Mouse (Mus musculus) lung, embryonic 15.5 days (tissue): ENCODE measurements around the gene Prrt2. TPM values are rescaled to one million over a fixed set of nuclear protein-coding genes. Genes with fewer than 3 reads are reported as not detected.

Source experiments
- ATAC-seq: fragments of 200-750 bp; cut with Nextera tagmentation; 2 replicates; pipeline ENCODE4 v1.8.0; 2017; ENCODE audit warnings: moderate number of reproducible peaks, borderline replicate concordance; ENCODE audit not compliant: low FRiP score, low TSS enrichment; ENCODE audit errors: extremely low read depth
- H3K27ac ChIP-seq: fragments of 300-500 bp; sonication (generic); 2 replicates; pipeline ENCODE4 v1.5.1; 2015; ENCODE audit warnings: moderate library complexity, mild to moderate bottlenecking, inconsistent platforms
- H3K27me3 ChIP-seq: fragments of 300-500 bp; sonication (generic); 2 replicates; pipeline ENCODE4 v1.6.1; 2015; ENCODE audit warnings: inconsistent platforms
- H3K36me3 ChIP-seq: fragments of 300-500 bp; sonication (generic); 2 replicates; pipeline ENCODE4 v1.6.1; 2015; ENCODE audit warnings: inconsistent platforms
- H3K4me1 ChIP-seq: fragments of 300-500 bp; sonication (generic); 2 replicates; pipeline ENCODE4 v1.6.1; 2015; ENCODE audit warnings: inconsistent platforms
- H3K4me2 ChIP-seq: fragments of 300-500 bp; sonication (generic); 2 replicates; pipeline ENCODE4 v1.6.1; 2015; ENCODE audit warnings: inconsistent platforms, mild to moderate bottlenecking, moderate library complexity
- H3K4me3 ChIP-seq: fragments of 300-500 bp; sonication (generic); 2 replicates; pipeline ENCODE4 v1.5.1; 2015; ENCODE audit warnings: mild to moderate bottlenecking, inconsistent platforms
- H3K9ac ChIP-seq: fragments of 300-500 bp; sonication (generic); 2 replicates; pipeline ENCODE4 v1.6.1; 2015; ENCODE audit warnings: inconsistent platforms
- H3K9me3 ChIP-seq: fragments of 300-500 bp; sonication (generic); 2 replicates; pipeline ENCODE4 v1.6.1; 2016; ENCODE audit warnings: inconsistent platforms
- WGBS: fragments of 180-500 bp; shearing (Covaris S2); methylation state at CpG from one replicate; pipeline ENCODE4 v1.1.7; 2015; 5-methylcytosine and 5-hydroxymethylcytosine counted together
- polyA plus RNA-seq: library from polyadenylated mRNA; unstranded; fragments of >200 nt; fragmentation: Nextera tagmentation; extraction: Ambion mirVana; gene quantifications from 2 replicates; pipeline ENCODE4 v1.2.1, GENCODE M21; 2015

Prrt2 gene
- polyA plus RNA-seq, 1 experiment from 2014 or later, result 3.9 TPM

DNA sequence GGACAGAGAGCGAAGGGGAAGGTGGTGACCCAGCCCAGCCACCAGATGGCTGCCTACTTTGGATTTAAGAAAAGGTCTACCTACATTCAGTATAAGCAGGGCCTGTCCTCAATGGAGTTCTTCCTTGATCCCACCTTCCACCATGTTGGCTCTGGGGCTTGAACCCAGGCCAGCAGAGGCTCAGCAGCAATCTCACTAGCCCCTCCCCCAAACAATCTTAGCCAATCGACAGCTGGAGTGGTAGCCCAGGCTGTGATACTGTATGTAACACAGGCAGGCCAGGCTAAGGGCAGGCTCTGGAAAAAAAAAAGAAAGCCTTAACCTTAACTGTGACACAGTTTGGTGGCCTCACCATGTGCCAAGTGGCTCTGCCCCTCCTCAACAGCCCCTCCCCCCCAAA is 9.3 kb downstream of the Prrt2 start:
- H3K27ac ChIP-seq, result no peak overlapping the region
- H3K27me3 ChIP-seq, result no peaks in the 10 kb centered on the region
- H3K4me2 ChIP-seq, result no peak overlapping the region
- H3K4me1 ChIP-seq, result peaks cover 38% of the 10 kb centered on the region
- no peak for ATAC-seq
- H3K9ac ChIP-seq, result no peak overlapping the region
- H3K9me3 ChIP-seq, result no peaks in the 10 kb centered on the region
- H3K4me3 ChIP-seq, result no peak overlapping the region
- H3K36me3 ChIP-seq, result peaks cover 18% of the 10 kb centered on the region
- WGBS, result 60% methylated on average over 2 of the region's 2 CpGs

DNA sequence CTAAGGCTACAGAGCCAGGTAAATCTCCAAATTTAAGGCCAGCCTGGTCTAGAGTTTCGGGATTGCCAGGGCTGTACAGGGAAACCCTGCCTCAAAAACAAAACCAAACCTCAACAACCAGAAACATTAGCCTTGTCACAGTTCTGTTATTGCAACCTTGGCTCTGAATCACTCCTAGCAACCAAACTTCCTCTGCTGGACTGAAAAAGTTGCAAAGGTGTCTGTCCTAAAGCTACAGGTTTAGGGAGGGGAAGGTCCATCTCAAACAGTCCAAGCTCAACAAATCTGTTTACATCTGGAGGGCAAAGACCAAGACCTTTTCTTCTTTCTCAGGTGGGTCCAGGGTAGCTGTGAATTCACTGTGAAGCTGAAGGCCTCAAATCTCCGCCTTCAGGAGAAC is 10.0 kb downstream of the Prrt2 start:
- Histone ChIP-seq H3K27me3 (no peaks in the 10 kb centered on the region), H3K9me3 (no peaks in the 10 kb centered on the region), H3K4me3 (no peak overlapping the region), H3K36me3 (peaks cover 18% of the 10 kb centered on the region), H3K4me2 (no peak overlapping the region), H3K27ac (no peak overlapping the region), H3K9ac (no peak overlapping the region), H3K4me1 (peaks cover 37% of the 10 kb centered on the region)
- ATAC-seq, result no peak
- 93% methylated on average over 2 of the region's 2 CpGs for WGBS

DNA sequence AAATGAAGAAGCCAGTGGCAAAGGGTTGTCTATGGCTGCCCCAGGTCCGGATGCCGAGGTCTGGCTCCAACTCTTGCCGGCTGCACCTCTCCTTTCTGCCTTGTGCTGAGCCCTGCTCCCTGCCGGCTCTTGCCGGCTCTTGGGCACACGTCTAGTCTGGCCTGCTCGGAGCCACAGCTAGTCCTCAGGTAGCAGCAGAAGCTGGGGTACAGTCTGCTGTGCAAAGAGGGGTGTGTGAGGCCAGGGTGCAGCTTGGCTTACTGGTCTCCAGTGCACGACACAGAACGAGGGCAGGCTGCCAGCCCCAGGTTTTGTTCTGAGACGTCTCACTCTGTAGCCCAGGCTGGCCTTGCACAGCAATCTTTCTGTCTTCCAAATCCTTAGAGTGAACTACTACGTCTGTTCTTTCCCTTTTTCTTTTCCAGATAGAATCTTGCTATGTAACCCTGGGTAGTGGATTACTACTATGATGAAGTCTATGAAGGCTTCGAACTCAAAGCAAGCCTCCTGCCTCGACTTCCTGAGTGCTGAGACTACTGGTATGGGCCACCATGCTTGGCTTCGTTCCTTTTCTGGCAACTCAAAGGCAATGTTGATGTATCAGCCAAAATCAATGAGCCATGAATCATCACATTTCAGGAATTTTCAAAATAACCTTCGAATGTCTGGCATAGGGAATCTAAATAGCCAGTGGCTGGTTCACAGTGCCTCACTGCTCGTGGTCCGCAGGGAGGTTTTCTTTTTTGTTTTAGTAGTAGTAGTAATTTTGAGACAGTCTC is 11.5 kb downstream of the Prrt2 start:
- no peaks in the 10 kb centered on the region for H3K27me3 ChIP-seq

DNA sequence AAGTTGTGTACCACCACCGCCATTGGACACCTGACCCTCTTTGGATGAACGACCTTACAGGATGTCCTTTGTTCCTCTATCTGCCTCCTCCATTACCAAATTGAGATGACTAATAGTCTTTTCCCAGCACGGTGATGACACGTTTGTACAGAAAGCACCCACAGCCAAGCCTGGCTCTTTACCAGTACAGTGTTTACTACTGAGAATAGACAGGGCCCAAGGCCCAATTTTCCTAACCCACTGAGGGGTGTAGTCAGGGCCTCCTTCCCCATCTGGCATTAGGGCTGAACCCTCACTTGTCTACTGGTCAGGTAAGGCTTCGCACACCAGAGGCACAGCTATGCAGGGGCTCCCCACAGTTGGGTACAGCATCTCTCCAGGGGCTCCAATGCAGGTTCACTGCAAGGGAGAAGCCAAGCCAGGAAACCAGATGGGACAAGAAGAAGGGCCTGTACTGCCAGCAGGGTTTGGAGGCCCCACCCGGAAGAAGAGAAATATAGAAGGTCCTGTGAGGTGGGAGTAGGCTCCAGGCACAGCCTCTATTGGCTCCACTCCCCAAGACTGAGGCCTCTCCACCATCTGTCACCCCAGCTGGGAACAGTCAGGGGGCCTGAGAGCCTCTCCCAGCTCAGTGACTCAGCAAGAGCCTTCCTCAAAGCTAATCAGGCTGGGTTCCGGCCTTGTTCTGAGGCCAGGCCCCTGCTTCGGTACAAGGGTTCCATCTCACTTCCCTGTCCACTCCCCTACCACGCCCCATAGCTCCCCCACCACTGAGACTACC is 12.6 kb downstream of the Prrt2 start:
- H3K9ac ChIP-seq, result no peak overlapping the region
- H3K4me2 ChIP-seq, result peak overlapping the region; percentile 5; the same call in 1 of the 2 replicates
- ATAC-seq, result peak; percentile 79
- no peak overlapping the region for H3K4me3 ChIP-seq
- peaks cover 8% of the 10 kb centered on the region for H3K36me3 ChIP-seq
- no peaks in the 10 kb centered on the region for H3K27me3 ChIP-seq
- peak overlapping the region; percentile 48 for H3K27ac ChIP-seq
- H3K9me3 ChIP-seq, result no peaks in the 10 kb centered on the region
- WGBS, result 43% methylated on average over 9 of the region's 9 CpGs
- H3K4me1 ChIP-seq, result peaks cover 12% of the 10 kb centered on the region

More for the DNA sequence above, 11.5 kb downstream of the Prrt2 start:
- Histone ChIP-seq H3K36me3 (peaks cover 10% of the 10 kb centered on the region), H3K27ac (peak overlapping the region; percentile 48; the same call in 1 of the 2 replicates), H3K4me3 (no peak overlapping the region), H3K4me2 (no peak overlapping the region), H3K9ac (no peak overlapping the region), H3K9me3 (no peaks in the 10 kb centered on the region), H3K4me1 (peaks cover 22% of the 10 kb centered on the region)
- ATAC-seq, result no peak
- 79% methylated on average over 17 of the region's 17 CpGs for WGBS

DNA sequence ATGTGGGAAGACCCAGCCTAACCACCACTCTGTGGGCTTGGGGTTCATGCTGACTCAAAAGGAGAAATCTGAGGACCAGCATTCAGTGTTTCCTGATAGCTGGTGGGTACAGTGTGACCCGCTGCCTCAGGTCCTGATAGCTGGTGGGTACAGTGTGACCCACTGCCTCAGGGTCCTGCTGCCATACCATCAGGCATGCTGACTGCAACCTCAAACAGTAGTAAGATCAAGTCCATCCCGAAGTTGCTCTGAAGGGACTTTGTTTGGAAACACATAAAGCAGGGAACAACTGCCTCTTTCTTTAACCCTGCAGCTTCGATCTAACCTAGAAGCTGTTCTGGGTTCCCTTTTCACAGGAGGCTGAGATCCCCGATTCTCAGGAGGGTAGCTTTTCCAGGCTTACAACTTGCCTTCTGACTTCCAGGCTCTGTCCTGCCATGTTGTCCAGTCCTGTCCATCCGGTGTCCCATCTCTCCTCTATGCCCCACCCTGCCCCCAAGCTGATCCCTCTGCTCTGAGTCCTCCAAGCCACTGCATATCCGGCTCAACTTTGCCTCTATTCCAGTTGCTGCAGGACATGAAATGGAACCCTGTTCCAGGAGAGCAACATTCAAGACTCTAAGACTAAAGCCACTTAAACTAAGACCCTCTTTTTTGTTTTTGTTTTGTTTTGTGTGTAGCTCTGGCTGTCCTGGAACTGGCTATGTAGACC is 13.5 kb downstream of the Prrt2 start:
- no peak overlapping the region for H3K27ac ChIP-seq
- H3K4me1 ChIP-seq, result peaks cover 7% of the 10 kb centered on the region
- WGBS, result 75% methylated on average over 6 of the region's 6 CpGs
- H3K36me3 ChIP-seq, result no peaks in the 10 kb centered on the region
- no peaks in the 10 kb centered on the region for H3K27me3 ChIP-seq
- no peak overlapping the region for H3K4me3 ChIP-seq
- no peak overlapping the region for H3K4me2 ChIP-seq
- no peak overlapping the region for H3K9ac ChIP-seq
- ATAC-seq, result no peak
- H3K9me3 ChIP-seq, result no peaks in the 10 kb centered on the region

DNA sequence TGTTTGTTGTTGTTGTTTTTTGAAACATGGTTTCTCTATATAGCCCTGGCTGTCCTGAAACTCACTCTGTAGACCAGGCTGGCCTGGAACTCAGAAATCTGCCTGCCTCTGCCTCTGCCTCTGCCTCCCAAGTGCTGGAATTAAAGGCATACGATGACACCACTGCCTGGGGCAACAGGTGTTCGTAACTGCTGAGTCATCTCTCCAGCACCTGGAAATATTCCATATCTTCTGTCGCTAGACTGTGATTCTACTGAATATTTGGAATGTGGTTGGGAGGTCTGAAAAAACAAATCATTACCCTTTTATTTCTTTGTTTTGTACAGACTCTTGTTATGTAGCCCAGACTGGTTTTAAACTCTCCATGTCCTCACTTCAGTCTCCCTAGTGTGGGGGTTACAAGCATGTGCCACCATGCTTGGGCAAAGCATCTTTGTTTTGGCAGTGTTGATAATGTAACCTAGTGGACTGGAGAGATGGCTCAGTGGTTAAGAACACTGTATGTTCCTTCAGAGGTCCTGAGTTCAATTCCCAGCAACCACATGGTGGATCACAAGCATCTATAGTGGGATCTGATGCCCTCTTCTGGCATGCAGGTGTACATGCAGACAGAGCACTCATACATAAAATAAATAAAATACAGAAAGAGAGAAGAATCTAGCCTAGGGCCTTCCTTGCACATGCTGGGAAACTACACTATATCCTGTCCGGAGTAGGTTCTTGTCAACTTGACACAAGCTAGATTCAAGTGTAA is 16.7 kb downstream of the Prrt2 start:
- no peaks in the 10 kb centered on the region for H3K27me3 ChIP-seq
- WGBS, result 83% methylated on average over 4 of the region's 4 CpGs
- H3K4me1 ChIP-seq, result peaks cover 3% of the 10 kb centered on the region
- H3K9ac ChIP-seq, result no peak overlapping the region
- no peaks in the 10 kb centered on the region for H3K36me3 ChIP-seq
- H3K27ac ChIP-seq, result no peak overlapping the region
- H3K9me3 ChIP-seq, result no peaks in the 10 kb centered on the region
- H3K4me2 ChIP-seq, result no peak overlapping the region
- H3K4me3 ChIP-seq, result no peak overlapping the region
- no peak for ATAC-seq

DNA sequence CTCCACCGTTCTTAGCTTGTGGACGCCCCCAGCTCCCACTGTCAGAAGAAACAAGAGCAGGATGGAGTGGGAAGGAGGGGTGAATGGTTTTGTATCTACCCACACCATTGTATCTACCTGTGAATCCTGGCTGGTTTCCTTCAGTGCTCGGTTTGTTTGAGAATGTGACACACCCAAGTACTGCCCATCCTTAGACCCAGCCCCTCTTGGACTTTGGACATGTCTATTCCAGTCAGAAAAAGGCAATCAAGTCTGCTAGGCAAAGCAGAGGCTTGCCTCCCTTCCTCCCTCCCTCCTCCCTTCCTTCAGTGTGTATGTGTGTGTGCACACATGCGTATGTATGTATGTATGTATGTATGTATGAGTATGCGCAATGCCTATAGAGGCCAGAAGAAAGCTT is 17.4 kb downstream of the Prrt2 start:
- H3K27ac ChIP-seq, result no peak overlapping the region
- no peak overlapping the region for H3K4me3 ChIP-seq
- H3K36me3 ChIP-seq, result no peaks in the 10 kb centered on the region
- 82% methylated on average over 5 of the region's 5 CpGs for WGBS
- no peak overlapping the region for H3K9ac ChIP-seq
- no peak for ATAC-seq
- H3K27me3 ChIP-seq, result no peaks in the 10 kb centered on the region
- no peak overlapping the region for H3K4me2 ChIP-seq
- H3K9me3 ChIP-seq, result no peaks in the 10 kb centered on the region
- no peaks in the 10 kb centered on the region; the same call in 1 of the 2 replicates for H3K4me1 ChIP-seq

DNA sequence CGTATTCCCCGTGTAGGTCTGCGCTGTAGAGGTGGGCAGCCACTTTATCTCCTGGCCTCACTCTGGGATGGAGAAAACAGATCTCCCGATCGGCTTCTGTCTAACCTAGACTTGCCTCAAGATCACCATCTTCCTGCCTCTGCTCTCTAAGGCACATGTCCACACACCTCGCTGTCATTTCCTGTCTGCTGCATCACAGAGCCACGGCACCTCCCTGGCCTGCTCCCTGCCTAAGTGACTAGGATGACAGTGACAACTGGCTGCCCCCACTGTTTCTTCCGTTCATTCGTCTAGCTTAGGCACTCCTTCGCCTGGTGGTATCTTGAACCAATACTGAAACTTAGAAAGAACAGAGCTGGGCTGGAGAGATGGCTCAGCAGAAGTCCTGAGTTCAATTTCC is 21.4 kb downstream of the Prrt2 start:
- Histone ChIP-seq H3K27ac (no peak overlapping the region), H3K4me1 (no peaks in the 10 kb centered on the region), H3K9ac (no peak overlapping the region), H3K4me2 (no peak overlapping the region), H3K27me3 (no peaks in the 10 kb centered on the region), H3K4me3 (no peak overlapping the region), H3K36me3 (no peaks in the 10 kb centered on the region; the same call in 1 of the 2 replicates), H3K9me3 (no peaks in the 10 kb centered on the region)
- no peak for ATAC-seq
- 59% methylated on average over 10 of the region's 10 CpGs for WGBS

DNA sequence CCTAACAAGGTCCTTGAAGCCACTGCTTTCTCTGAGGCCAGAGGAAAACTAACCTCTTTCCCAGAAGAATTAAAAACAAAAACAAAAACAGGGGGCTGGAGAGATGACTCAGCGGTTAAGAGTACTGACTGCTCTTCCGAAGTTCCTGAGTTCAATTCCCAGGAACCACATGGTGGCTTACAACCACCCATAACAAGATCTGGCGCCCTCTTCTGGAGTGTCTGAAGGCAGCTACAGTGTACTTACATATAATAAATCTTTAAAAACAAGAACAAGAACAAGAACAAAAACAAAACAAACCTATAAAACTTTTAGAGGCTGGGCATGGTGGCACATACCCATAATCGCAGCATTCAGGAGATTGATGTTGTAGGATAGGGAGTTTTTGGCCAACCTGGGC is 24.6 kb downstream of the Prrt2 start:
- H3K4me2 ChIP-seq, result no peak overlapping the region
- H3K9me3 ChIP-seq, result no peaks in the 10 kb centered on the region
- H3K9ac ChIP-seq, result no peak overlapping the region
- no peaks in the 10 kb centered on the region; the same call in 1 of the 2 replicates for H3K36me3 ChIP-seq
- no peaks in the 10 kb centered on the region for H3K4me1 ChIP-seq
- no peaks in the 10 kb centered on the region for H3K27me3 ChIP-seq
- 83% methylated on average over 4 of the region's 4 CpGs for WGBS
- H3K27ac ChIP-seq, result no peak overlapping the region
- no peak overlapping the region for H3K4me3 ChIP-seq
- no peak for ATAC-seq

DNA sequence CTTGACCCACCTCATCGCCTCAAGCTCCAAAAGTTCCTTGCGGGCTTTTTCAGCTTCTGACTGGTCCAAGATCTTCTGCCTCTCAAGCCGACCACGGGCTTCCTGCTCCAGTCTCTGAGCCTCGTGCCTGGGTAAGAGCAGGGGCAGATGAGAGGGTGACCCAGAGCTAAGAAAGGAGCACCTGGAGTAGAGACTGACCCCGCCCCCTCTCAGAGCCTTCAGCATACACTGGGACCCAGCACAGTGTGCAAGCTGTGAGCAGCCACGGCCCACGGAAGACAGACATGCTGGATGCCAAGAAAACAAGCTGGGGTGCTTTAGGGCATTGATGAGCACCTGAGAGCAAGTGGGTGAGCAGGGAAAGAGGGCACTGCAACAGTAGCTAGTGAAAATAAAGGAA is 32.2 kb downstream of the Prrt2 start:
- Histone ChIP-seq H3K27ac (no peak overlapping the region), H3K36me3 (no peaks in the 10 kb centered on the region), H3K9ac (no peak overlapping the region), H3K4me2 (no peak overlapping the region), H3K9me3 (no peaks in the 10 kb centered on the region), H3K27me3 (no peaks in the 10 kb centered on the region), H3K4me1 (no peaks in the 10 kb centered on the region), H3K4me3 (no peak overlapping the region)
- no peak for ATAC-seq
- 56% methylated on average over 8 of the region's 8 CpGs for WGBS

DNA sequence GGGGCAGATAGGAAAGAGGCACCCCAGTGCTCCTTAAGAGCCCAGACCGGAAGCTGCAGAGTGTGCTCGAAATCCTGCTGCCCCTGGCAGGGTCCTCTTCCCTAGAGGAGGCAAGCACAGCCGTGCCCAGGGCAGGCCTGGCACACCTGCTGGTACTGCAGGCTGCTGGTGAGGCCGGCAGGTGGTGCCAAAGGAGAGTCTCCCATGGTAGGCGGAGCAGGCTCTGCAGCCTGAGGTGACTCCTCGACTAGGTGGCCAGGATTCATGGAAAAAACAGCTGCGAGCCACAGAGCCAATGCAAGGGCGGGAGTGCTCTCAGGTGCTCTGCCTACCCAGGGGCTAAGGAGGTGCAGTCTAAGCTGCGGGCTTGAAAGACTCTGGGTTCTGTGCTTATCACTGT is 34.7 kb downstream of the Prrt2 start:
- H3K27me3 ChIP-seq, result no peaks in the 10 kb centered on the region

More for the DNA sequence above, 34.7 kb downstream of the Prrt2 start:
- no peak overlapping the region for H3K4me3 ChIP-seq
- ATAC-seq, result no peak
- H3K9ac ChIP-seq, result no peak overlapping the region
- H3K36me3 ChIP-seq, result no peaks in the 10 kb centered on the region
- no peak overlapping the region for H3K27ac ChIP-seq
- H3K4me1 ChIP-seq, result no peaks in the 10 kb centered on the region
- WGBS, result 31% methylated on average over 9 of the region's 9 CpGs
- no peaks in the 10 kb centered on the region for H3K9me3 ChIP-seq
- H3K4me2 ChIP-seq, result no peak overlapping the region
